ENCODE assay signal across 8 mouse cellular contexts in the genomic region with DNA sequence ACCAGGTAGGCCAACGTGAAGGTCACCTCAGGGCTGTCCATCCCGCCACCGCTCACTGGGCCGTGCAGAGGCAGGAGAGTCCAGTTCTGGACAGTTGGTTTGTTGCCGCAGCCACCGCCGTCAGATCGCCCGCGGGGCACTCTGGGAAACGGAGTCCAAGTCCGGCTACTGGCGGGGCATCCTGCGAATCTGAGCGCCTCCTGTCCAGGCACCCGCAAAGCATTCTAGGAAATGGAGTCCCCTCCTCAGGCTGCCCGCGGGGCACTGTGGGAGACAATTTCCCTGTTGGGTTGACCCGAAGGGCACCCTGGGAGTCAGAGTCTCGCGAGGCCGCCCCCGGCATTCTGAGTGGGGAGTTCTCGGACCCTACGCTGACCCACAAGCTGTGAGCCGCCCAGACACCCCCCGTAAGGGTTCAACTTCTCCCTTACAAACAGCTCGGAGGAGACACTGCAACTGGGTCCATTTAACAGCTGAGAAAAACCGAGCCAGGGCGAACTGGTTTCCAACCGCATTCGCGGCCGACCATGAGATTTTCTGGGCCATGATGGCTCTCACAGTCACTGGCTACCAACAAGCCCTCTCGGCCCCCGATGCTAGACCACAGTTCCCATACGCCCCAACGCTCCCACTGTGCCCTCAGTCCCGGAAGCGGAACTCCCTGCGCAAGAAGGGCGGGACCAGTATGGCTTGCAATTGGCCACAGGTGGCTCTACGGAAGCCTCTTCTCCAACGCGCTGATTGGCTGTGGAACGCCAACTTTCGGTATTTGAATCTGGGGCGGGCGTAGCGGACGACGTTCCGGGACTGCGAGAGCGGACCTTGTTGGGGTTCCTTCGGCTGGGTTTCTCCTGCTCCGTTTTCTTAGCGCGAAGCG. TPM values are rescaled to one million over a fixed set of nuclear protein-coding genes. Genes with fewer than 3 reads are reported as not detected.
DNase-seq lines count a peak whose midpoint lies in the region; ATAC-seq and TF ChIP-seq lines count a peak whose summit lies in the region.

A gene (plus strand): TSS at position 342 of the 877 bp plus-strand sequence.
A gene (minus strand): TSS at position 630 of the 877 bp plus-strand sequence.

- TF ChIP-seq EP300 in liver, embryonic 14.5 days (IDR thresholded peaks at IDR 0.05; ENCODE audit: low read depth), result peak; percentile 33; the same call in 1 of the 2 replicates
- TF ChIP-seq EP300 in stomach, postnatal 0 days (optimal IDR thresholded peaks at IDR 0.05), result peak; percentile 97

- no peaks in the 10 kb centered on the region for H3K27me3 ChIP-seq in forebrain, embryonic 10.5 days (ENCODE audit: poor library complexity, severe bottlenecking)
- H3K27me3 ChIP-seq in heart, embryonic 15.5 days, result no peaks in the 10 kb centered on the region
- H3K27me3 ChIP-seq in liver, embryonic 14.5 days (ENCODE audit: control insufficient read depth, insufficient read depth, low read length), result no peaks in the 10 kb centered on the region
- H3K27me3 ChIP-seq in neural tube, embryonic 11.5 days (ENCODE audit: control insufficient read depth, insufficient read depth, low read length), result no peaks in the 10 kb centered on the region
- H3K27me3 ChIP-seq in stomach, postnatal 0 days (ENCODE audit: control insufficient read depth, insufficient read depth, low read length), result no peaks in the 10 kb centered on the region

- DNase-seq in CD8-positive naive resting alpha-beta T cell, adult 2 months (ENCODE audit: low read depth in 2 of 2, low spot score in 2 of 2), result peak; percentile 94
- peak; percentile 96 for DNase-seq in c-Kit-positive CD71-negative TER-119-negative erythroid progenitor cells, embryonic 14.5 days (ENCODE audit: low read depth)
- peak; percentile 98 for DNase-seq in forebrain, embryonic 10.5 days (ENCODE audit: extremely low spot score, low spot score)
- peak; percentile 97 to 100 for DNase-seq in kidney, postnatal 25 days
- DNase-seq in liver, embryonic 14.5 days (ENCODE audit: low read depth in 3 of 3, low spot score in 3 of 3), result peak; percentile 96 to 98 (median 97)
- peak; percentile 97 for DNase-seq in neural tube, embryonic 11.5 days (ENCODE audit: low spot score)
- peak; percentile 98 for DNase-seq in stomach, postnatal 0 days (ENCODE audit: low spot score)

- peak within 1 kb of the TSS; percentile 75 for H3K9ac ChIP-seq in heart, embryonic 15.5 days
- peak within 1 kb of the TSS; percentile 92 for H3K9ac ChIP-seq in liver, embryonic 14.5 days (replicated peaks)
- peak within 1 kb of the TSS; percentile 75 for H3K9ac ChIP-seq in neural tube, embryonic 11.5 days (ENCODE audit: low read length)
- peak within 1 kb of the TSS; percentile 77 for H3K9ac ChIP-seq in stomach, postnatal 0 days (ENCODE audit: low read length)

- TF ChIP-seq CTCF in liver, embryonic 14.5 days (IDR thresholded peaks at IDR 0.05; ENCODE audit: low read depth), result no peak; the same call in 1 of the 2 replicates
- TF ChIP-seq CTCF in stomach, postnatal 0 days (IDR thresholded peaks at IDR 0.05; ENCODE audit: low read depth), result peak; percentile 22; the same call in 1 of the 2 replicates

- H3K36me3 ChIP-seq in forebrain, embryonic 10.5 days (replicated peaks), result peaks cover 59% of the 10 kb centered on the region
- peaks cover 48% of the 10 kb centered on the region for H3K36me3 ChIP-seq in heart, embryonic 15.5 days
- peaks cover 50% of the 10 kb centered on the region for H3K36me3 ChIP-seq in liver, embryonic 14.5 days (replicated peaks; ENCODE audit: control insufficient read depth, insufficient read depth, low read depth)
- peaks cover 6% of the 10 kb centered on the region for H3K36me3 ChIP-seq in neural tube, embryonic 11.5 days (ENCODE audit: control insufficient read depth, insufficient read depth, low read length)
- peaks cover 5% of the 10 kb centered on the region; the same call in 1 of the 2 replicates for H3K36me3 ChIP-seq in stomach, postnatal 0 days (ENCODE audit: control insufficient read depth, insufficient read depth, low read length)

- under 1% methylated on average over 60 of the region's 60 CpGs for WGBS in forebrain, embryonic 10.5 days
- WGBS in heart, embryonic 15.5 days, result under 1% methylated on average over 60 of the region's 60 CpGs
- WGBS in liver, embryonic 14.5 days (ENCODE audit: insufficient replicate concordance), result under 1% methylated on average over 60 of the region's 60 CpGs
- under 1% methylated on average over 60 of the region's 60 CpGs for WGBS in neural tube, embryonic 11.5 days
- WGBS in stomach, postnatal 0 days, result under 1% methylated on average over 60 of the region's 60 CpGs

- peak within 1 kb of the TSS; percentile 93 for H3K27ac ChIP-seq in forebrain, embryonic 10.5 days
- H3K27ac ChIP-seq in heart, embryonic 15.5 days, result peak within 1 kb of the TSS; percentile 97
- peak within 1 kb of the TSS; percentile 93 for H3K27ac ChIP-seq in liver, embryonic 14.5 days
- peak within 1 kb of the TSS; percentile 83 for H3K27ac ChIP-seq in neural tube, embryonic 11.5 days (ENCODE audit: low read depth, low read length)
- peak within 1 kb of the TSS; percentile 98 for H3K27ac ChIP-seq in stomach, postnatal 0 days (replicated peaks)

- H3K4me3 ChIP-seq in forebrain, embryonic 10.5 days, result peak within 1 kb of the TSS; percentile 96
- H3K4me3 ChIP-seq in heart, embryonic 15.5 days, result peak within 1 kb of the TSS; percentile 85
- H3K4me3 ChIP-seq in liver, embryonic 14.5 days (ENCODE audit: insufficient read depth in 1 of 2, low read depth in 2 of 2, low read length in 2 of 2), result peak within 1 kb of the TSS; percentile 73 to 93
- peak within 1 kb of the TSS; percentile 72 for H3K4me3 ChIP-seq in neural tube, embryonic 11.5 days (ENCODE audit: low read depth, low read length)
- H3K4me3 ChIP-seq in stomach, postnatal 0 days (ENCODE audit: low read depth, low read length), result peak within 1 kb of the TSS; percentile 72

- H3K4me1 ChIP-seq in forebrain, embryonic 10.5 days, result peaks cover 52% of the 10 kb centered on the region
- peaks cover 34% of the 10 kb centered on the region for H3K4me1 ChIP-seq in heart, embryonic 15.5 days (replicated peaks)
- peaks cover 12 to 23% of the 10 kb centered on the region in 2 experiments for H3K4me1 ChIP-seq in liver, embryonic 14.5 days (replicated peaks; ENCODE audit: control insufficient read depth in 2 of 2, insufficient read depth in 2 of 2, low read length in 1 of 2)
- H3K4me1 ChIP-seq in neural tube, embryonic 11.5 days (ENCODE audit: control insufficient read depth, insufficient read depth, low read length), result peaks cover 8% of the 10 kb centered on the region
- 0 out of 2 replicates have a peak, but pooled peaks cover 4% of the 10 kb centered on the region for H3K4me1 ChIP-seq in stomach, postnatal 0 days (replicated peaks; ENCODE audit: control insufficient read depth, insufficient read depth)

- peak; percentile 96 for ATAC-seq in heart, embryonic 15.5 days (replicated peaks; ENCODE audit: insufficient number of reproducible peaks, insufficient read depth, low FRiP score, low read depth)
- peak; percentile 92 for ATAC-seq in liver, embryonic 14.5 days (ENCODE audit: insufficient read depth)
- peak; percentile 95 for ATAC-seq in neural tube, embryonic 11.5 days (ENCODE audit: insufficient read depth, low FRiP score, low TSS enrichment)
- peak; percentile 97 for ATAC-seq in stomach, postnatal 0 days (ENCODE audit: low FRiP score, low TSS enrichment)

- H3K9me3 ChIP-seq in forebrain, embryonic 10.5 days, result no peaks in the 10 kb centered on the region
- no peaks in the 10 kb centered on the region for H3K9me3 ChIP-seq in heart, embryonic 15.5 days (replicated peaks)
- H3K9me3 ChIP-seq in liver, embryonic 14.5 days (ENCODE audit: control insufficient read depth, low read length), result no peaks in the 10 kb centered on the region
- H3K9me3 ChIP-seq in neural tube, embryonic 11.5 days (ENCODE audit: control insufficient read depth, low read length), result no peaks in the 10 kb centered on the region
- H3K9me3 ChIP-seq in stomach, postnatal 0 days (ENCODE audit: control insufficient read depth, low read length), result no peaks in the 10 kb centered on the region

- peak within 1 kb of the TSS; percentile 82 for H3K4me2 ChIP-seq in heart, embryonic 15.5 days
- peak within 1 kb of the TSS; percentile 96 for H3K4me2 ChIP-seq in liver, embryonic 14.5 days (ENCODE audit: low read depth)
- peak within 1 kb of the TSS; percentile 68 for H3K4me2 ChIP-seq in neural tube, embryonic 11.5 days (ENCODE audit: low read depth)
- peak within 1 kb of the TSS; percentile 80 for H3K4me2 ChIP-seq in stomach, postnatal 0 days (replicated peaks; ENCODE audit: low read depth)

RNA-seq across cellular contexts. Expression of the first gene that starts in this region (rescaled TPM):
- polyA plus RNA-seq in forebrain, embryonic 10.5 days (2016; fragmentation: Nextera tagmentation; extraction: Ambion mirVana), result 349 TPM in 2 replicates
- 107 and 117 TPM in 2 replicates for polyA plus RNA-seq in heart, embryonic 15.5 days (2015; fragmentation: Nextera tagmentation; extraction: Ambion mirVana)
- polyA plus RNA-seq in liver, embryonic 14.5 days (2012; rRNA removed), result 50.4 and 69.1 TPM in 2 replicates
- 138 and 152 TPM in 2 replicates for polyA plus RNA-seq in liver, embryonic 14.5 days (2014; fragmentation: Nextera tagmentation; extraction: Ambion mirVana)
- 238 and 260 TPM in 2 replicates for polyA plus RNA-seq in neural tube, embryonic 11.5 days (2014; fragmentation: Nextera tagmentation; extraction: Ambion mirVana)
- 33.8 and 44.0 TPM in 2 replicates for polyA plus RNA-seq in stomach, postnatal 0 days (2015; fragmentation: Nextera tagmentation; extraction: Ambion mirVana)

RNA-seq across cellular contexts. Expression of the second gene that starts in this region (rescaled TPM):
- polyA plus RNA-seq in forebrain, embryonic 10.5 days (2016; fragmentation: Nextera tagmentation; extraction: Ambion mirVana), result 38.0 and 39.5 TPM in 2 replicates
- 29.5 and 37.6 TPM in 2 replicates for polyA plus RNA-seq in heart, embryonic 15.5 days (2015; fragmentation: Nextera tagmentation; extraction: Ambion mirVana)
- polyA plus RNA-seq in liver, embryonic 14.5 days (2012; rRNA removed), result 17.4 and 17.7 TPM in 2 replicates
- 19.4 and 22.1 TPM in 2 replicates for polyA plus RNA-seq in liver, embryonic 14.5 days (2014; fragmentation: Nextera tagmentation; extraction: Ambion mirVana)
- polyA plus RNA-seq in neural tube, embryonic 11.5 days (2014; fragmentation: Nextera tagmentation; extraction: Ambion mirVana), result 38.6 and 39.7 TPM in 2 replicates
- 16.7 and 17.4 TPM in 2 replicates for polyA plus RNA-seq in stomach, postnatal 0 days (2015; fragmentation: Nextera tagmentation; extraction: Ambion mirVana)

Comparison
In these comparisons a context has a peak if more than half of its experiments do, and no peak if none do; other contexts are left out.
1. Peak in every context shown above with its lines: DNase-seq, ATAC-seq, H3K4me3 ChIP-seq and H3K27ac ChIP-seq.